Mouse (Mus musculus) MEL (cell line): ENCODE measurements around the gene Myo1c.
A peak's percentile ranks its signal among the peaks of the same experiment; 100 is the strongest.

Experiments
- BHLHE40 ChIP-seq: IDR thresholded peaks from 2 replicates; pipeline ENCODE4 v1.6.1; 2012; ENCODE audit warnings: low read depth, mild to moderate bottlenecking, inconsistent platforms, low read length, improper control_type of control experiment, borderline replicate concordance
- CTCF ChIP-seq, 3 experiments: IDR thresholded peaks in 2 of 3; conservative IDR thresholded peaks in 1 of 3; 2 replicates each; pipeline ENCODE4 v1.5.1; 2011 to 2012; ENCODE audit warnings: low read length in 3 of 3, low read depth in 2 of 3, mild to moderate bottlenecking in 2 of 3, improper control_type of control experiment in 1 of 3, inconsistent platforms in 1 of 3, mixed read lengths in 1 of 3, moderate library complexity in 1 of 3; ENCODE audit not compliant: control insufficient read depth in 1 of 3, insufficient read depth in 1 of 3, poor library complexity in 1 of 3, severe bottlenecking in 1 of 3
- MXI1 ChIP-seq: IDR thresholded peaks from 2 replicates; pipeline ENCODE4 v1.6.1; 2011; ENCODE audit warnings: mild to moderate bottlenecking, low read depth, low read length, improper control_type of control experiment
- MYB ChIP-seq: IDR thresholded peaks from 2 replicates; pipeline ENCODE4 v1.6.1; 2011; ENCODE audit warnings: mild to moderate bottlenecking, low read depth, low read length, improper control_type of control experiment
- NRF1 ChIP-seq: IDR thresholded peaks from 2 replicates; pipeline ENCODE4 v1.6.1; 2014; ENCODE audit warnings: low read depth, mild to moderate bottlenecking, inconsistent platforms, low read length, improper control_type of control experiment, moderate library complexity; ENCODE audit not compliant: poor library complexity, insufficient read depth, severe bottlenecking
- POLR2A ChIP-seq, 2 experiments: IDR thresholded peaks; 2 replicates each; pipeline ENCODE4 v1.6.1; 2011 to 2012; ENCODE audit warnings: low read length in 2 of 2, mild to moderate bottlenecking in 2 of 2, control low read depth in 1 of 2, improper control_type of control experiment in 1 of 2, low read depth in 1 of 2, moderate library complexity in 1 of 2; ENCODE audit not compliant: control insufficient read depth in 1 of 2, insufficient read depth in 1 of 2, poor library complexity in 1 of 2
- TBP ChIP-seq: IDR thresholded peaks from 2 replicates; pipeline ENCODE4 v1.8.0; 2011; ENCODE audit warnings: low read depth, low read length, improper control_type of control experiment
- ZMIZ1 ChIP-seq: IDR thresholded peaks from 2 replicates; pipeline ENCODE4 v1.6.1; 2012; ENCODE audit warnings: low read depth, mild to moderate bottlenecking, inconsistent platforms, low read length, improper control_type of control experiment, moderate library complexity

DNA sequence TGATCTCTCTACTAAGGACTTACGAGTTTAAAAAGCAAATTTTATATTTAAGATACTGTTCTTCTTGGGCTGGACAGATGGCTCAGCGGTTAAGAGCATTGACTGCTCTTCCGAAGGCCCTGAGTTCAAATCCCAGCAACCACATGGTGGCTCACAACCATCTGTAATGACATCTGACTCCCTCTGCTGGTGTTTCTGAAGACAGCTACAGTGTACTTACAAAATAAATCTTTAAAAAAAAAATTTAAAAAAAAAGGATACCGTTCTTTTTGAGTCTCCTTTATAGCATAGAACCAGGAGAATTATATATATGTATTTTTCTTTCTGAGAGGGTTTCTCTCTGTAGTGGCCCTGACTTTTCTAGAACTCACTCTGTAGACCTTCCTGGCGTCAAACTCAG is 50.3 kb downstream of the Myo1c start:
- no peak for TF ChIP-seq BHLHE40
- peak in 1 of 3 experiments; percentile 42; a peak in 2 of 6 replicates for TF ChIP-seq CTCF (IDR thresholded peaks at IDR 0.05 in 2 of 3, conservative IDR thresholded peaks at IDR 0.05 in 1 of 3; ENCODE audit: control insufficient read depth in 1 of 3, insufficient read depth in 1 of 3, low read depth in 2 of 3, low read length in 3 of 3, poor library complexity in 1 of 3, severe bottlenecking in 1 of 3)
- TF ChIP-seq ZMIZ1: no peak
- no peak for TF ChIP-seq POLR2A (IDR thresholded peaks at IDR 0.05; ENCODE audit: control insufficient read depth in 1 of 2, insufficient read depth in 1 of 2, low read depth in 1 of 2, low read length in 2 of 2, poor library complexity in 1 of 2)
- no peak for TF ChIP-seq TBP
- no peak for TF ChIP-seq MXI1
- TF ChIP-seq NRF1: no peak
- TF ChIP-seq MYB: no peak
